Mouse (Mus musculus): ENCODE measurements around the gene Gsg1l. TPM values are rescaled to one million over a fixed set of nuclear protein-coding genes. Genes with fewer than 3 reads are reported as not detected.

The Gsg1l gene
- polyA plus RNA-seq, 1 experiment from 2014 or later: 6.4 TPM

DNA sequence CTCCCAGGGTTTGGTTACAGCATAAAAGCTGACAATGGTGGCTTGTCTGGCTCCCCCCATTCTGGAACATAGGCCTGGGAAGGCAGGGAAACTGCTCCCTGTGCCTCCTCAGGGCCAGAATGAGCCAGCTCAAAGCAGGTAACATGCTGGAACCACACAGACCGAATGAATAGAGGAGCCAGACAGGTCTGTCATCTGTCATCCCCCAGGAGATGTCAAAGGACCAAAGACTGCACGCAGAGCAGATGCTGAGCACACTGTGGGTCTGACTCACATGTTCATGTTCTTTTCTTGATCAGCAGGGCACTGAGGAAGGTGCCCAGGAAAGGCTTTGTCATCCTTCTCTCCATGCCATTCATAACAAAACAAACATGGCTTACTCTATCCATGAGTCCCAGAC is 90.4 kb downstream of the Gsg1l start:
- Histone ChIP-seq H3K4me1 (ENCODE audit: control insufficient read depth, insufficient read depth, low read length) (peaks cover 12% of the 10 kb centered on the region), H3K9ac (ENCODE audit: low read depth, low read length) (no peak overlapping the region), H3K9me3 (replicated peaks; ENCODE audit: control insufficient read depth, low read length) (no peaks in the 10 kb centered on the region), H3K27me3 (ENCODE audit: control insufficient read depth, insufficient read depth, low read length) (no peaks in the 10 kb centered on the region), H3K36me3 (ENCODE audit: control insufficient read depth, insufficient read depth, low read length) (no peaks in the 10 kb centered on the region), H3K27ac (ENCODE audit: low read depth, low read length) (no peak overlapping the region), H3K4me3 (ENCODE audit: low read depth, low read length) (no peak overlapping the region), H3K4me2 (no peak overlapping the region)
- WGBS (ENCODE audit: insufficient replicate concordance): 41% methylated on average over 2 of the region's 2 CpGs
- ATAC-seq (replicated peaks; ENCODE audit: insufficient number of reproducible peaks, low FRiP score, low TSS enrichment): no peak

DNA sequence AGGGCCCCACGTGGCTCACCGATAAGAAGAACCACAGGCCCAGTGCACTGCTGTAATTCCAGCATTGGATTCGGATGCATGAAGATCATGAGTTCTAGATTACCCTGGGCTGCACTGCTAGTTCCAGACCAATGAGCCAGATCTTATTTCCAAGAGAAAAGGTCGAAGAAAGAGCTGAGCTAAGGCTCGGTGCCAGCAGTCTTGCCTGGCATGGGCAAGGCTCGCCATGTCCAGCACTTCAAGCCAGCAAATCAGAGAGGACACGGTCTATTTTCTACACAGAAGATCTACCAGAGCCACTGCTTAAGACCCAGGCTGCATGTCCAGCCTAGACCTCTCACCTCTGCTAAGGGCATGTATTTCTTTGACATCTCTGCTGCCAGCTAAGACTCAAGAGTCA is 92.2 kb downstream of the Gsg1l start:
- Histone ChIP-seq H3K9me3 (replicated peaks; ENCODE audit: control insufficient read depth, low read length) (no peaks in the 10 kb centered on the region), H3K27ac (ENCODE audit: low read depth, low read length) (no peak overlapping the region), H3K27me3 (ENCODE audit: control insufficient read depth, insufficient read depth, low read length) (no peaks in the 10 kb centered on the region), H3K9ac (ENCODE audit: low read depth, low read length) (no peak overlapping the region), H3K4me3 (ENCODE audit: low read depth, low read length) (no peak overlapping the region), H3K4me1 (ENCODE audit: control insufficient read depth, insufficient read depth, low read length) (peaks cover 18% of the 10 kb centered on the region), H3K4me2 (no peak overlapping the region), H3K36me3 (ENCODE audit: control insufficient read depth, insufficient read depth, low read length) (no peaks in the 10 kb centered on the region)
- no peak for ATAC-seq (replicated peaks; ENCODE audit: insufficient number of reproducible peaks, low FRiP score, low TSS enrichment)
- 81% methylated on average over 7 of the region's 7 CpGs for WGBS (ENCODE audit: insufficient replicate concordance)

DNA sequence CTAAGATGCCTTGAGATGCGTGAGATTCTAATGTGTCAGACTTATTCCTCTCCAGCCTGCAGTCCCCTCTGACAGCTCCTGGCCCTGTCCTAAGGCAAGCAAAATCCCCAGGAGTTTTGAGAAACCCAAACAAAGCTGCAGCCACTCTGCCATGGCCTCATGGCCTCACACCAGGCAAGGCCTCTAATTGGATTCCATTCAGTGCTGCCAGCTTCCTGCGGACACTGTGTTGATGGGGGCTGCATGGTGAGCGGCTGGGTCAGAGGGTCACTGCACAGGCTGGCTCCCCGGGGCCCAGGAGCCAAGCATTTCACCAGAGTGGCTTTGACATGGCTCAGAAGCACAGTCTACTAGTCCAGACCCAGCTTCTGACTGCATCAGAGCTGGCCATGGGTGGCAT is 92.7 kb downstream of the Gsg1l start:
- H3K27ac ChIP-seq (ENCODE audit: low read depth, low read length): no peak overlapping the region
- H3K27me3 ChIP-seq (ENCODE audit: control insufficient read depth, insufficient read depth, low read length): no peaks in the 10 kb centered on the region
- no peaks in the 10 kb centered on the region for H3K36me3 ChIP-seq (ENCODE audit: control insufficient read depth, insufficient read depth, low read length)
- H3K9me3 ChIP-seq (replicated peaks; ENCODE audit: control insufficient read depth, low read length): no peaks in the 10 kb centered on the region
- H3K4me3 ChIP-seq (ENCODE audit: low read depth, low read length): no peak overlapping the region
- ATAC-seq (replicated peaks; ENCODE audit: insufficient number of reproducible peaks, low FRiP score, low TSS enrichment): no peak
- H3K9ac ChIP-seq (ENCODE audit: low read depth, low read length): no peak overlapping the region
- peaks cover 18% of the 10 kb centered on the region for H3K4me1 ChIP-seq (ENCODE audit: control insufficient read depth, insufficient read depth, low read length)
- 37% methylated on average over 4 of the region's 4 CpGs for WGBS (ENCODE audit: insufficient replicate concordance)
- no peak overlapping the region for H3K4me2 ChIP-seq

DNA sequence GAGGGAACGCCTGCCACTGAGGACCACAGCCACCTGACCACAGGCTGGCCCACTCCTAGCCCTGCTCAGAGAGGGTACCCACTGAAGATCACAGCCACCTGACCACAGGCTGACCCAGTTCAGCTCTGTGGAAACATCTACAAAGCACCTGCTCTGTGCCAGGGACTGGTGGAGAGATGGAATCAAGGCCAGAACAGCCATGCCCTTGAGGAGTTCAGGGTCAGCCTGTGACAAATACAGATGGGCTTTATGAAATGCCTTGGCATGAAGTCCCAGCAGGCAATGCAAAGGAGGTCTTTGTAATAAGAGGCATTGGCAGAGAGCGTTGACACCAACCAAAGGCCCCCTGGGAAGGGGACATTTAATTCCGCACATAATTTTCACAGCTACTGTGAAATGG is 93.9 kb downstream of the Gsg1l start:
- H3K4me2 ChIP-seq: no peak overlapping the region
- no peaks in the 10 kb centered on the region for H3K36me3 ChIP-seq (ENCODE audit: control insufficient read depth, insufficient read depth, low read length)
- peaks cover 18% of the 10 kb centered on the region for H3K4me1 ChIP-seq (ENCODE audit: control insufficient read depth, insufficient read depth, low read length)
- ATAC-seq (replicated peaks; ENCODE audit: insufficient number of reproducible peaks, low FRiP score, low TSS enrichment): peak; percentile 39; the same call in 1 of the 2 replicates
- no peak overlapping the region for H3K27ac ChIP-seq (ENCODE audit: low read depth, low read length)
- 76% methylated on average over 3 of the region's 3 CpGs for WGBS (ENCODE audit: insufficient replicate concordance)
- H3K9ac ChIP-seq (ENCODE audit: low read depth, low read length): no peak overlapping the region
- H3K4me3 ChIP-seq (ENCODE audit: low read depth, low read length): no peak overlapping the region
- H3K9me3 ChIP-seq (replicated peaks; ENCODE audit: control insufficient read depth, low read length): no peaks in the 10 kb centered on the region
- H3K27me3 ChIP-seq (ENCODE audit: control insufficient read depth, insufficient read depth, low read length): no peaks in the 10 kb centered on the region

DNA sequence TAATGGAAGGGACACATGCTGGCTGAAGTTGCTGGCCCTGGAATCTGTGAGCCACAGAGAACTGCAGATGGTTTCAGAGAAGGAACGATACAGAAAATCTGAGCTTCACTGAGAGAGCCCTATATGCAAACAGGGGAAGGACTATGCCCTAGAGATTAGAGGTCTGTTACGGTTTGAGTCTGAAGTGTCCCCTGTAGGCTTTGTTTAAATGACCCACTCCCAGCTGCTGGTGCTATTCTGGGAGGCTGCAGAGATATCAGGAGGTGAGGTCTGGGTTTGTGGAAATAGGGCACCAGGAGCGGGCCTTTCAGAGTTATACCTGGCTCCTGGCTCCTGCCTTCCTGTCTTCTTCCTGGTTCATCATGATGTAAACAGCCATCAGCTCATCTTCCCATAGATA is 95.1 kb downstream of the Gsg1l start:
- peaks cover 18% of the 10 kb centered on the region for H3K4me1 ChIP-seq (ENCODE audit: control insufficient read depth, insufficient read depth, low read length)
- WGBS (ENCODE audit: insufficient replicate concordance): 38% methylated on average over 3 of the region's 3 CpGs
- H3K27me3 ChIP-seq (ENCODE audit: control insufficient read depth, insufficient read depth, low read length): no peaks in the 10 kb centered on the region
- peak overlapping the region; percentile 22 for H3K4me2 ChIP-seq
- no peak for ATAC-seq (replicated peaks; ENCODE audit: insufficient number of reproducible peaks, low FRiP score, low TSS enrichment)
- H3K9ac ChIP-seq (ENCODE audit: low read depth, low read length): no peak overlapping the region
- H3K9me3 ChIP-seq (replicated peaks; ENCODE audit: control insufficient read depth, low read length): no peaks in the 10 kb centered on the region
- no peak overlapping the region for H3K4me3 ChIP-seq (ENCODE audit: low read depth, low read length)
- H3K27ac ChIP-seq (ENCODE audit: low read depth, low read length): peak overlapping the region; percentile 55
- no peaks in the 10 kb centered on the region for H3K36me3 ChIP-seq (ENCODE audit: control insufficient read depth, insufficient read depth, low read length)

DNA sequence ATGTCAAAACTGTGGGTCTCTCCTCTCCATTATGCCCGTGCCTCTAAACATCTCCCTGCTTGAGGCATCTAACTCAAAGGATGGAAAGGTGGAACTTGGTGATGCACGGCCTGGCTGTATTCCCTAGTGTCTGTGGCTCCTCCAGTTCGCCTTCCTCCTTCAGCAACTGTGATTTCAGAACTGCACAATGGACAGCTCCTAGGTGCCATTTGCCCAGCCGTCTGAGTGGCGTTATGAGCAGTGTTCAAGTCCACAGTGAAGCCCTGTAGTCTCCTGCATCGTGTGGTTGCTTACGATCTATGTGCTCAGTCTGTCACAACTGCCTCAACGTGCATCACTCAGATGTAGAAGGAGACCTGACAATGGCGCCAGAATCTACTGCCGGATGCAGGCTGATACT is 96.6 kb downstream of the Gsg1l start:
- Histone ChIP-seq H3K4me1 (ENCODE audit: control insufficient read depth, insufficient read depth, low read length) (peaks cover 18% of the 10 kb centered on the region), H3K27ac (ENCODE audit: low read depth, low read length) (no peak overlapping the region), H3K4me2 (no peak overlapping the region), H3K4me3 (ENCODE audit: low read depth, low read length) (no peak overlapping the region), H3K9me3 (replicated peaks; ENCODE audit: control insufficient read depth, low read length) (no peaks in the 10 kb centered on the region), H3K36me3 (ENCODE audit: control insufficient read depth, insufficient read depth, low read length) (no peaks in the 10 kb centered on the region), H3K27me3 (ENCODE audit: control insufficient read depth, insufficient read depth, low read length) (no peaks in the 10 kb centered on the region), H3K9ac (ENCODE audit: low read depth, low read length) (no peak overlapping the region)
- no peak for ATAC-seq (replicated peaks; ENCODE audit: insufficient number of reproducible peaks, low FRiP score, low TSS enrichment)
- WGBS (ENCODE audit: insufficient replicate concordance): 58% methylated on average over 10 of the region's 10 CpGs

DNA sequence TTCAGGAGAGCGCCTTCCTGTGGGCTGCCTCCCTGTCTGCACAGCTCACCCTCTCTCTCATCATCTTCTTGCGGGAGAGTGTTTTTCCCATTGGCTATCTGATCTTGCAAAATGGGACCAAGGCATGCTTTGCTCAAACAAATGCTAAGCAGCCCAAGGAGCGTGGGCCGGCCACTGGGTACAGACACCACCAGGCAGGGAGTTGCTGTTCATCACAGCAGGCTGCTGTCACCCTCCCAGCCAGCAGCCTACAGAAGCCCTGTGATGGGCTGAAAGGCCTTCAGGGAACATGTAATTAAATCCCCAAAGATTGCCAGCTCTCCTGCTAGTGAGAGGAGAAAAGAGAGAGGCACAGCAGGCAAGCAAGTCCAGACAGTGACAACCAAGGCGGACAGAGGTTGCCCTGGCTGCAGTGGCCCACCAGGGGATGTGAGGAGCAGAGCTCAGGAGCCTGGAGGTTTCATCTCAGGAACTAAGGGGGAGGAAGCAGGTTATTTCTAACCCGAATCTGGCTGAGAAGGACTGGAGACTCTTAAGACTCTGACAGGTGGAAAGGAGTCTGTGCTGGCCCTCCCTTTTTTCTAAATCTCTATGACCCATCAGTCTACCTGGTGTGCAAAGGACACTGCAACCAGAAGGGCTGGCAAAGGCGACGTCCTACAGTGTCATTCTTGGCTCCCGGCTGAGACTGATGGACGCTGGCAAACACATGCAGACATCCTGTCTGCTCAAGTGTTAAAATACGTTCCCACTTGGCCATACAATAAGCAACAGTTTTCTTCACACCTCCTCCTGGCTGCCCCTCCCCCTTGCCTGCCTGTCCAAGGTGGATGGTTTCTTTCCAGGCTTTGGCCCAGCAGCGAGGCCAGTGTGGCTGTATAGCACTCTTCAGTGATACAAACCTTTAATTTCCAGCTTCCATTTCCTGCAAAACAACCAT is 98.0 kb downstream of the Gsg1l start:
- Histone ChIP-seq H3K4me2 (no peak overlapping the region), H3K36me3 (ENCODE audit: control insufficient read depth, insufficient read depth, low read length) (no peaks in the 10 kb centered on the region), H3K27ac (ENCODE audit: low read depth, low read length) (no peak overlapping the region), H3K4me1 (ENCODE audit: control insufficient read depth, insufficient read depth, low read length) (peaks cover 18% of the 10 kb centered on the region), H3K27me3 (ENCODE audit: control insufficient read depth, insufficient read depth, low read length) (no peaks in the 10 kb centered on the region), H3K9me3 (replicated peaks; ENCODE audit: control insufficient read depth, low read length) (no peaks in the 10 kb centered on the region), H3K4me3 (ENCODE audit: low read depth, low read length) (no peak overlapping the region), H3K9ac (ENCODE audit: low read depth, low read length) (no peak overlapping the region)
- ATAC-seq (replicated peaks; ENCODE audit: insufficient number of reproducible peaks, low FRiP score, low TSS enrichment): no peak
- 30% methylated on average over 12 of the region's 12 CpGs for WGBS (ENCODE audit: insufficient replicate concordance)

DNA sequence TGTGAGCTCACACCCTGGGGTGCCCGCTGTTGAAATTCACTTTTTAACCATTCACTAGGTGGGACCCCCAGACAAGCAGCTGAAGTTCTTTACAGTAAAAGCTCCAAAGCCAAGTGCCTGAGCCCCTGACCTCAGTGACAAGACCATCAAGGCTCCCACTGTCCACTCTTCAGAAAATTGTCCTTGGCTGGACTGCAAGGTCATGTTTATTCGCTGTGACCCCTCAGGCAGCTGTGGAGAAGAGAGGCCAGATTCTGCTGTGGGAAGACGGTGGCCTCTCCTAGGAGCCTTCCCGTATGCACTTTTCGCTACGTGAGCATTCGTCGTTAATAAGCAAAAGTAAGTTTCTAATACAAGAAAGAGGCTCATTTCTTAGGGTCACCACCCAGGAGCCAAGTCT is 102.6 kb downstream of the Gsg1l start:
- no peaks in the 10 kb centered on the region for H3K36me3 ChIP-seq (ENCODE audit: control insufficient read depth, insufficient read depth, low read length)
- H3K9ac ChIP-seq (ENCODE audit: low read depth, low read length): no peak overlapping the region
- WGBS (ENCODE audit: insufficient replicate concordance): 77% methylated on average over 8 of the region's 8 CpGs
- no peaks in the 10 kb centered on the region; the same call in 1 of the 2 replicates for H3K4me1 ChIP-seq (ENCODE audit: control insufficient read depth, insufficient read depth, low read length)
- H3K4me2 ChIP-seq: no peak overlapping the region
- no peak for ATAC-seq (replicated peaks; ENCODE audit: insufficient number of reproducible peaks, low FRiP score, low TSS enrichment)
- no peak overlapping the region for H3K4me3 ChIP-seq (ENCODE audit: low read depth, low read length)
- H3K9me3 ChIP-seq (replicated peaks; ENCODE audit: control insufficient read depth, low read length): no peaks in the 10 kb centered on the region
- no peak overlapping the region for H3K27ac ChIP-seq (ENCODE audit: low read depth, low read length)
- H3K27me3 ChIP-seq (ENCODE audit: control insufficient read depth, insufficient read depth, low read length): no peaks in the 10 kb centered on the region

DNA sequence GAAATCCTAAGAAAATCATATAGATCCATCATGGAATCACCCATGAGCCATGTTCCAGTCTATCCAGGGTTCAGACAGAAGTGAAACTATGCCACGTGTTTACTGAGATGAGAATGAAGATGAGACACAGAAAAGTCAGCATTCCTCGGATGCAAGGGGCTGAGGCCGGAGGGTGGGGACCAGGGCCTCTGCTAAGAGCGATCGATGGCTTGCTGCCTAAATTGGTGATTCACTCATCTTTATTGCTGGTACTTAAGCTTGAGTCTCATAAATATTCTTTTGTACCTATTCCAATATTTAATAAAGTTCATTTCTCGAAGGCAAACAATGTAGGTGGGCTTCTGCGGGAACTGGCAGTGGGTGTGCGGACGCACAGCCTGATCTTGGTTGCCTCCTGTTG is 105.5 kb downstream of the Gsg1l start:
- 86% methylated on average over 9 of the region's 9 CpGs for WGBS (ENCODE audit: insufficient replicate concordance)
- Histone ChIP-seq H3K4me3 (ENCODE audit: low read depth, low read length) (no peak overlapping the region), H3K27me3 (ENCODE audit: control insufficient read depth, insufficient read depth, low read length) (no peaks in the 10 kb centered on the region), H3K27ac (ENCODE audit: low read depth, low read length) (no peak overlapping the region), H3K4me2 (no peak overlapping the region), H3K9me3 (replicated peaks; ENCODE audit: control insufficient read depth, low read length) (no peaks in the 10 kb centered on the region), H3K4me1 (ENCODE audit: control insufficient read depth, insufficient read depth, low read length) (peaks cover 13% of the 10 kb centered on the region), H3K9ac (ENCODE audit: low read depth, low read length) (no peak overlapping the region), H3K36me3 (ENCODE audit: control insufficient read depth, insufficient read depth, low read length) (no peaks in the 10 kb centered on the region)
- no peak for ATAC-seq (replicated peaks; ENCODE audit: insufficient number of reproducible peaks, low FRiP score, low TSS enrichment)

Measured in heart, embryonic 11.5 days (tissue).